Mouse (Mus musculus) thymus, postnatal 10 days (tissue): Measurements from ENCODE around the gene Sema3c.

Experiments
- DNase-seq, 2 experiments: peaks; one replicate each; pipeline ENCODE4 v3.0.0; 2021; ENCODE audit warnings: low spot score in 2 of 2

Sema3c gene

DNA sequence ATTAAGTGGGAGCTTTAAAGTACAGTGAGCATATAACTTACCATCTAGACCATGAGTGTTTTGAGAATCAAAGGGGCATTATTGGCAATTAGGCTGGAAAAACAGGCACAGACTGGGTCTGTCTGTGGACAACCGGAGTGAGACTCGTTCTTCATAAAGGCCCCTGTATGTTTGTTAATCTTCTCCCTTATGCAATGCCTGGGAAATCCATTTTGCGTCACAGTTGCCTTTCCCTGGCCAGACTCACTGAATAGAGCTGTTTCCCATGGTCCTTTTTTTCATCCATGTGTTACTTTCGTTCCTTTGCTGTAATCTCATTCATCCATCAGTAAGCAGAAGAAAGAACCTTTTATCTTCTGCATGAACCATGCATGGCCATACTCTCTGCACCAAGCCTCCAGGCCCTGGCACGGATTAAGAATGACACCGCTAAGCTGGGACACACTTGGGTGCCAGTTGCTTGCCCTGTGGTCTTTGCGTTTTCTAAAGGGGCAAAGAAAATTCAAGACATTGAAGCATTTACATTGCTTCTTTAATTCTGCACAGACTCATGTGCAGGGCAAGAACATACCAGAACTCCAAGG lies 73.7 kb downstream of the Sema3c start:
- DNase-seq: no peak

- DNase-seq: no peak
Observed at GRCm38 (mm10) chr5:17648865-17649542, 74.9 kb downstream of the Sema3c start.

DNA sequence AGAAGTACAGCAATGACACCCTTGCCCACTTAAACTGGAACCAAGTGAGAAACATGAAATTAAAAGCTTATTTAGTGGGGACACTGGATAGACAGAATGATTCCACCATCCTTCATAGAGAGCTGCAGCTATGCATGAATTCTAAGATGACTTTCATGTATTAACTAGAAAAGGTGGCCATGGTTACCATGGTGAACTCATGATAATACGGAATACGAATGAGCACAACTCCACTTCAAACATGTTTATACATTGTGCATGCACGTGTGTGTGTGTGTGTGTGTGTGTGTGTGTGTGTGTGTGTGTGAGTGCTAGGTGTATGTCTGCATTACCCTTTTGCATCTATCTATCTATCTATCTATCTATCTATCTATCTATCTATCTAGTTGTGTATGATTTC lies 87.1 kb downstream of the Sema3c start:
- DNase-seq: no peak

GRCm38 (mm10) chr5:17671356-17671755 lies 97.3 kb downstream of the Sema3c start:
- no peak for DNase-seq

- no peak for DNase-seq
Observed at GRCm38 (mm10) chr5:17680862-17681261, 106.8 kb downstream of the Sema3c start.

- no peak for DNase-seq
Observed at GRCm38 (mm10) chr5:17689121-17689520, 115.0 kb downstream of the Sema3c start.

GRCm38 (mm10) chr5:17689604-17690003 lies 115.5 kb downstream of the Sema3c start:
- DNase-seq: no peak

GRCm38 (mm10) chr5:17695366-17695765 lies 121.3 kb downstream of the Sema3c start:
- no peak for DNase-seq

DNA sequence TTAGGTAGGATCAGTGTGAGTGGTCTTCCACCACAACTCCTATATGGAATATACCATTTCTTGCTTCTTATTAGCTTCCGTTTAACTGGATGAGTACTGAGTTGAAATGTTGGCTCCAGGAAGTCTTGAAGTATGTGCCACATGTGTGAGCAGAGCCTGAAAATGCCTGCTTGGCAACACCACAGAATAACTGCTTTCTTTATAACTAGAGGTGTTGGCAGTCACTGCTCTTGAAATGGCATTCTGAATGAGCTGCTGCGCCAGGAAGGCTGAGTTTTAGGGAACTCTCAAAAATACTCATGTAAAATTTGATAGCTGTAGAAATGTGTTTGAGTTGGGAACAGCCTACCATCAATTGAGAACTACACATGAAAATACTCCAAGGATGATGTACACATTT lies 124.8 kb downstream of the Sema3c start:
- DNase-seq: no peak

GRCm38 (mm10) chr5:17704160-17704559 lies 130.1 kb downstream of the Sema3c start:
- no peak for DNase-seq

GRCm38 (mm10) chr5:17707086-17707485 lies 133.0 kb downstream of the Sema3c start:
- no peak for DNase-seq

DNA sequence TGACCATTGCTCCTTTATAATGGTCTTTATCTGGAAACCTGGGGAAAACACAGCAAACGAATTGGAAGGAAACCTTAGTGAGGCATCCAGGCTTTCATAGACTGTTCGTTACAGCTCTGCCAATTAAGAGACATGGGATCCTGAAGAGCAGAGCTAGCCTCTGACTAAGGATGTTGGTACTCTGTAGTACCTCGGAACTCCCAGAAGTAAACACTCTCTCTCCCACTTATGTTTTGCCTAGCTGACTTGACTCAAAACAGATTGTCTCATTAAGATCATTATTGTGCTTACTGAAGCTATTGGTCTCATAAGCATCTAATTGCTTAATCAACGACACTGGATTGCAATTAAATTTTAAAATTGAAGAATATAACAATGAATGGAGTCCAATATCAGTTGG lies 138.3 kb downstream of the Sema3c start:
- no peak for DNase-seq

DNA sequence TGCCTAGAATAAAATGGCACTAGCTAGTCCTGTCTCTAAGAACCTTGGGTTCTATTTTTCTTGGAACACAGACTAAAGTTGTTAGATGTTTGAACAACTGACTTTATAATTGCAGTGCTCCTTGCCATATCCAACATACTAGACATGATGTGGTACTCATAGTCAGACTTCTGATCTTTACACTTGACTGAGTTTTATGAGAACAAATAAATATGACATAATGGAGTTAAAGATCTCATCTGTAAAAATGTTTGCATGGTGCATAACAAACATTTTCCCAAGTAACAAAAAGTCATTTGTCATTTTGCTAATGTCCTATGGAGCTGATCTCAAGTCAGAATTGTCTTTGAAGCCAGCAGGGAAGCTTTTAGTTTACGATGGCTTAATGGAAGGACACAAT lies 141.1 kb downstream of the Sema3c start:
- DNase-seq: no peak

DNA sequence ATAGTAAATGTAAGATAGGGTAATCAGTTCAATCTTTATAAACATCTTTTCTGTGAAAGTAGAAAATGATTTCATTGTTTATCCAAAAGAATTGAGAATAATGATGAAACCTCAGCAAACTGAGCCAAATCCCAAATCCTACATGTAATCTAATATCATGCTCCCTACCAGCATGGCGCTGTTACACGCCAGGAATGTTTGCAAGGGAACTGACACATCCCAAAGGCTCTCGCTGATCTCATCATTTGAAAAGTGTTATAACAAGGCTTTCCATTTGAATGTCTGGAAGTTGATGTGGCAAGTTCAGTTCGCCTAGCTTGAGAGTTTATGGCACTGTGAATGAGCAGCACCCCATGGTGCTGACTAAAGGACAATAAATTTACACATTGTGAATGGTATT lies 145.9 kb downstream of the Sema3c start:
- no peak for DNase-seq

- no peak for DNase-seq
Observed at GRCm38 (mm10) chr5:17724031-17724430, 149.9 kb downstream of the Sema3c start.

DNA sequence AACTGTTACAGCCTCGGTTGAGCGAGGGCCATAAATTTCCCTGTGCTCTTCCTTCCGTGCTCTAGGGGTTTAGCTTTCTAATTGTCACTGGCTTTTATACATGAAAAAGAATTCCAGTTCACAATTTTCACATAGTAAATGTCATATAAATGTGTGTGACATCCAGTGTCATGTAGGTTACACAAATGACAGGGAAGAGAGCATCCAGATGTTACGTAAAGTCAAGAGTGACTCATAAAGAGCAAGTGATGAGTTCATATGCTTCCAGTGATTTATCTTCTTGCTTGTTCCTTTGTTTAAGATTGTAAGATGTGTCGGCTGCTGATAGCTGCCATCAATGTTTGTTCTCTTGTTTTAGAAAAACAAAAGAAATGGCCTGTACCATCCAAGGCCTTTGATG lies 154.0 kb downstream of the Sema3c start:
- no peak for DNase-seq

DNA sequence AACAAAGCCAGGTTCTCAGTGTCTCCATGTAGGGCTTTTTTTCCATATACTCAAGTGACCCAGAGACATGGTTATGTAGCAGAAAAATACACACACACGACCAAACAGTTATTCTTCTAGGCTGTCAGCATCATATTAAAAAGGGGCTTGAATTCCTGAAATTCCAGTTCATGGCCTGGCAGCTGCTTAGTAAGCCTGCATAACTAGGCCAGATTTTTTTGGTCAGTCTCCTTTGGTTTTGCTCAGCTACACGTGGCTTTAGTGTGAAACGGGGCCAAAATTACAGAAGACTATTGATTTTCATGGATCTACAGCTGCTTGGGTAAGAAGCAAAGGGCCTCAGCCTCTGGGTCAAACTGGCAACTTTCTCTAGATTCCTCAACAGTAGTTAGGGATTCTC lies 165.7 kb downstream of the Sema3c start:
- DNase-seq: no peak

DNA sequence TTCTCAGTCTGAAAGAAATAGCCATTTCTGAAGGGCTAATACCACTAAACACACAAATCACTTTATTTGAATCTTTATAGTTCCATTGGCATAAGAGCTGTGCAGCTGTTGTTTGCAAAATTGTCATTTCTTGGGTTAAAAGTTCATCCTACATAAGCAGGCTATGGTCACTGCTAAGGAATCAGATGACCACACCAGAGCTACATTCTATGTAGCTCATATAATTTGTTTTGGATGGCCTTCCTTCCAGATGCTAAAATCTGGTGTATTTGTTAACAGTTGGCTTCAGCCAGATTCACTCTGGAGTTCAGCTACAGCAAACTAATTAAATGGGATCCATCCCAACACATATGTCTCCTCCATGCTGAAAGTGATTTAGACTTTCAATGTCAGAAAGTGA lies 172.4 kb downstream of the Sema3c start:
- DNase-seq: no peak

DNA sequence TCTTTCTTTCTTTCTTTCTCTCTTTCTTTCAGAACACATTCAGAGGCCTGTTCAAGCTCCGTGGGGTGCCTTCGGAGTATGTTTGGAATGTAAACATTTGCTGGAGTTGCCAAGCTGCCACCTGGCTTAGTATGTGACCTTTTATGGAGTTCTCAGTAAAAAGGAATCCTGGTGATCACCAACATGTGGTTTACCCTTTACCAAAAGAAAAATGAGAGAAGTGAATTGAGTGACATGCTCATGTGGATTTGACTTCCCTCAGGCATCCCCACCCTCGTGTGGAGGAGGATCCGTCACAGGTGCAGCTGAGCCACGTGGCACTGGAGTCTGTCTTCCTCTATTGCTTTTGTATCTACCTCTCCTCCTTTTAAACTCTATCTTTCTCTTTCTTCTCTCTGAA lies 173.1 kb downstream of the Sema3c start:
- DNase-seq: no peak

DNA sequence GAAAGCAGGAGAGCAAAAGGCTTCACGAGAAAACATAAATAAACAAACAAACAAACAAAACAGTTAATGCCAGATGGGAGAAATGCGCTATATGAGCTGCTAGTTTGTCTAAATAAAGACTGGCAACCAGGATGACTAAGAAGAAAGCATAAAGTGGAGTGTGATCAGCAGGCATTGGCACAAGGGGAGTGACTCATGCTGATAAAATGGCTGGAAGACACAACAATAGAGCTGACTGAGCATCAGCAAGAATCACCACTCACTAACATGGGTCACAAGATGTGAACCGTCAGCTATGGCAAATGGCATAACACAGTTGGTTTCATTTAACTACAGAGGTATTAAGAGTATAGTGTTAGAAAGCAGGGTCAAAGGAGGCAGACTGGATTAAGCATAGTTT lies 174.2 kb downstream of the Sema3c start:
- no peak for DNase-seq

DNA sequence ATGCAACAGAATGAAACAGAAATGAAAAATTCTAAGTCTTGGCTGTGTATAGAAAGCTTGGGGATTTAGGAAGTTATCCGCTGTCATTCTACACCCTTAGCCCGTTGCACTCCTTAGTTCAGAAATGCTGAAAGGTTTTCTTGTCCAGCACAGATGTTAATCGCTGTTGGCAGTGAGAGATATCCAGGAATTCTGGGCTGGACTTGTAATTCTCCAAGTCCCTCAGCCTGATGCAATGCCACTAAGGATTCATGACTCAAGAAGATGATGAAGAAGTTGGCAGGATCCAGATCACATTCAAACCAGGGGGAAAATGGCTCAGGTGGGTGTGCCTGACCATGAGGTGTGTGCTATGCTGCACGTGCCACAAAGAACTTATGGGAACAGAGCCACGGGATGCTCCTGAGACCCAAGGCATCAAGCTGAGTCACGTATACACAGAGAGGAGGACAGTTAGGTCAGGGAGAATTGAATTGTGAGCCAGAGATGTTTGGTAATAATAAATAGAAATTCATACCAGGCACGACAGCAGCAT lies 179.5 kb downstream of the Sema3c start:
- DNase-seq: no peak

DNA sequence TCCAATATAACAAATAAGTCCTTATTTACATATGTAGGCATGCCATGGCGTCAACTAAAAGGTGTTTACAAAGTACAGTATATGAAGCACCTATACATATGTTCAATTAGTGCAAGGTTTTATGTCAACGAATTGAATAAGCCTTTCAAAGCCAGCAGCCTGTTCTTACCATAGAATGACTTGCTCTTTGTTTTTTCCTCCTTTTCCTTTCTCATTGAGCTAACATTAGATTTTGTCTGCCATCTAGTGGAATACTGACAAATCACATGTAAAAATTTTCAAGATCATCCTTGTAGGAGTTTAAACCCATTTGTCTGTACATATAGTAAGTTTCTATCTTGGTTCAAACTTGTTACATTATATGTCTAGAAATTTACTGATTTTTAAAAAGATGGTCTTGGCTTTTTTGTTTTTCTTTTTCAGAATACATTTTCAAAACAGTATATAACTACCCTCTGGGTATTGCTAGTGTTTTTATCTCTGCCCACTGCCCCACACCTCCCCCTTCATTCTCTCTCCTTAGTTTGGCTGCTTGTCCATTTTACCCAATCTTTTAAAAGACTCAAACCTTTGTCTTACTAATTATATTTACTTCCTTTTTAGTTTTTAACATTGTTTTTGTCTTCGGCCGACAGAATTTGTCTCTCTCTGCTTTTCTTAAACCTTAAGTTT lies 192.1 kb downstream of the Sema3c start:
- no peak for DNase-seq

GRCm38 (mm10) chr5:17770328-17770727 lies 196.2 kb downstream of the Sema3c start:
- no peak for DNase-seq
